Mouse (Mus musculus) heart, postnatal 10 days (tissue): Measurements from ENCODE around the gene Nrros. TPM values are rescaled to one million over a fixed set of nuclear protein-coding genes. Genes with fewer than 3 reads are reported as not detected.
A peak's percentile ranks its signal among the peaks of the same experiment; 100 is the strongest.
"Not testable (repeated sequence)": the region's sequence is repeated elsewhere in the genome, so short reads cannot be mapped to it uniquely, and the experiment has no call there.

Source experiments
- DNase-seq, 2 experiments: peaks; one replicate each; pipeline ENCODE4 v3.0.0; 2021
- intact Hi-C: fragments of 180-260 bp; cut with DNase I; formaldehyde crosslinking; loops from one replicate; pipeline ENCODE4 v1.15.1; 2025
- total RNA-seq, 2 experiments: library from RNA; stranded (reverse); gene quantifications; 2 replicates each; pipeline ENCODE4 v1.2.3; 2021

The Nrros gene
- total RNA-seq, 2 experiments from 2014 or later, result 5.7 to 6.8 TPM

GRCm38 (mm10) chr16:32120454-32120853 lies 44.9 kb downstream of the Nrros start:
- no peak for DNase-seq
- intact Hi-C loops, result no loop called here

GRCm38 (mm10) chr16:32116186-32116585 lies 49.2 kb downstream of the Nrros start:
- no peak for DNase-seq

GRCm38 (mm10) chr16:32115781-32116180 lies 49.6 kb downstream of the Nrros start:
- DNase-seq, result no peak
- intact Hi-C loops, result loop anchor here (2.0 to 5.0 kb wide), 3 partner anchors 49 to 342 kb away; partner anchors contain the start of gene Nrros

More at GRCm38 (mm10) chr16:32116186-32116585, 49.2 kb downstream of the Nrros start:
- intact Hi-C loops, result loop anchor here (5.0 kb wide), 2 partner anchors 86 to 341 kb away; no protein-coding TSS in a partner anchor

GRCm38 (mm10) chr16:32114968-32115695 lies 50.3 kb downstream of the Nrros start:
- intact Hi-C loops, result loop anchor here (2.0 to 5.0 kb wide), 3 partner anchors 50 to 342 kb away; partner anchors contain the start of gene Nrros
- DNase-seq, result peak; percentile 87 to 93

- DNase-seq, result no peak
- intact Hi-C loops, result loop anchor here (2.0 kb wide), 1 partner anchor 50 kb away; the partner anchor contains the start of gene Nrros
Measured at GRCm38 (mm10) chr16:32114406-32114805, 51.0 kb downstream of the Nrros start.

- intact Hi-C loops, result loop anchor here (2.0 kb wide), 2 partner anchors 51 to 385 kb away; partner anchors contain the start of gene Nrros
- DNase-seq, result peak; percentile 57 to 66
Measured at GRCm38 (mm10) chr16:32113541-32114218, 51.7 kb downstream of the Nrros start.

GRCm38 (mm10) chr16:32110951-32111699 lies 54.3 kb downstream of the Nrros start:
- DNase-seq, result peak in 1 of 2 experiments; percentile 40
- intact Hi-C loops, result no loop called here

GRCm38 (mm10) chr16:32108578-32108977 lies 56.8 kb downstream of the Nrros start:
- no peak for DNase-seq
- intact Hi-C loops, result no loop called here

- no peak for DNase-seq
- intact Hi-C loops, result no loop called here
Measured at GRCm38 (mm10) chr16:32108170-32108569, 57.2 kb downstream of the Nrros start.

- DNase-seq, result no peak
- intact Hi-C loops, result no loop called here
Measured at GRCm38 (mm10) chr16:32107342-32108045, 57.9 kb downstream of the Nrros start.

GRCm38 (mm10) chr16:32105698-32106097 lies 59.7 kb downstream of the Nrros start:
- intact Hi-C loops, result no loop called here
- DNase-seq, result no peak

GRCm38 (mm10) chr16:32102295-32102694 lies 63.1 kb downstream of the Nrros start:
- no peak for DNase-seq
- intact Hi-C loops, result no loop called here

GRCm38 (mm10) chr16:32099638-32100150 lies 65.7 kb downstream of the Nrros start, which contains the start of the genes Pigx and Cep19:
Gene Pigx (minus strand): TSS chr16:32099740.
Gene Cep19 (plus strand): TSS chr16:32099800.
- peak; percentile 93 to 95 for DNase-seq
- intact Hi-C loops, result no loop called here

GRCm38 (mm10) chr16:32098897-32099637 lies 66.3 kb downstream of the Nrros start:
- intact Hi-C loops, result no loop called here
- DNase-seq, result no peak

GRCm38 (mm10) chr16:32097757-32098156 lies 67.6 kb downstream of the Nrros start:
- intact Hi-C loops, DNase-seq: not testable (repeated sequence)
